Mouse (Mus musculus): ENCODE data around the gene Socs3.

DNA sequence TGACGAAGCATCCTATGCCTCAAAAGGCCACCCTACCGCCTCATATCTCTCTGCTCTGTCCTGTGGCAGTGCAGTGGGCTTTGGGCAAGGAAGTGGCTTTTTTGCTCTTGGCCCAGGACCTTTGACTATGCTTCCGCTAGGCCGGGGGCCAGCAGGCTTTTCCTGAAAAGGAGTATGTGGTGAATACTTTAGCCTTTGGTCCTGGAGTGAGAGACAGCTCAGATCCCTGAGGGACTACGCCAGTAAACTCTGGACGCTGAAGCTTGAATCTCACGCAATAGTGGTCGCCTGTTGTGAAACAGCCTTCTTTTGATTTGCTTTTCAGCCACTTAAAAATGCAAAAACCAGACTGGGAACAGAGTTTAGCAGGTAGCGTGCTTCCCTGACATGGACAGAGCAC lies 34.2 kb downstream of the Socs3 start:
- no peak for TF ChIP-seq CTCF (conservative IDR thresholded peaks at IDR 0.05; ENCODE audit: low read length)
- no peak for TF ChIP-seq POU5F1 (IDR thresholded peaks at IDR 0.05; ENCODE audit: borderline replicate concordance, low read length)
